Mouse (Mus musculus) ovary, adult 18-20 months (tissue): ENCODE data around the gene Psmd12.

ENCODE experiments used
- DNase-seq: peaks from one replicate; pipeline ENCODE4 v3.0.0; 2022; ENCODE audit warnings: low spot score, mixed read lengths

Psmd12 gene

DNA sequence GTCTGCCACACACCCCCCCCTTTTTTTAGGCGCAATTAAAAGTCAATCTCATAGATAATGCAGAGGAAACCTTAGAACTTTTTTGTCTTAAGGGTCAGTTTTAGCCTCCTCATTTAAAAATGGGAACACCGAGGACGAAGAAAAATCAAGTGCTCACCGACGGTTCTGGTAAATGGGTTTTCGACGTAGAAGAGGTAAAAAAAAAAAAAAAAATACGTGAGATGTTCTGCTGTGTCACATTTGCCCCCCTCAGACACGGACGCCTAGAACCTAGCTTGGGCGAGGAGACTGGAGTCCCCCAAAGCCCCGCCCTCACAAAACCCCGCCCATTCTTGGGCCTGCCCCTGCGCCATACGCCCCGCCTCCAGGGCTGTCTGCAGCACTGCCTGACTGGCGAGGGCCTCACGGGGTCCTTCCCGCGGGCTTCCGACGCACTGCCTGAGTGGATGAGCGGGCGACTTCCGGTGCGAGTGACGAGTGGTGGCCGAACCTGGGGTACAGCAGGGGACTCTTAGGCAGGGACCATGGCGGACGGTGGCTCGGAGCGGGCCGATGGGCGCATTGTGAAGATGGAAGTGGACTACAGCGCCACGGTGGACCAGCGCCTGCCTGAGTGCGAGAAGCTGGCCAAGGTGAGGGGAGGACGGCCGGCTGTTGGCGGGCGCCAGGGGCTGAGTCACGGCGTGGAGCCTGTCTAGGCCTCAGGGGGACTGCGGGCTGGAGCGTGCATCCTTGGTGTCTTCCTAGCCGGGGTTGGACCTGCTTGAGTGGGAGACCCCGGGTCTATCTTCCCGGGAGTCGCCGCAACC lies at the start of gene Psmd12:
Psmd12 (plus strand) TSS at position 432 of the 809 bp plus-strand sequence.
- peak; percentile 94 for DNase-seq

DNA sequence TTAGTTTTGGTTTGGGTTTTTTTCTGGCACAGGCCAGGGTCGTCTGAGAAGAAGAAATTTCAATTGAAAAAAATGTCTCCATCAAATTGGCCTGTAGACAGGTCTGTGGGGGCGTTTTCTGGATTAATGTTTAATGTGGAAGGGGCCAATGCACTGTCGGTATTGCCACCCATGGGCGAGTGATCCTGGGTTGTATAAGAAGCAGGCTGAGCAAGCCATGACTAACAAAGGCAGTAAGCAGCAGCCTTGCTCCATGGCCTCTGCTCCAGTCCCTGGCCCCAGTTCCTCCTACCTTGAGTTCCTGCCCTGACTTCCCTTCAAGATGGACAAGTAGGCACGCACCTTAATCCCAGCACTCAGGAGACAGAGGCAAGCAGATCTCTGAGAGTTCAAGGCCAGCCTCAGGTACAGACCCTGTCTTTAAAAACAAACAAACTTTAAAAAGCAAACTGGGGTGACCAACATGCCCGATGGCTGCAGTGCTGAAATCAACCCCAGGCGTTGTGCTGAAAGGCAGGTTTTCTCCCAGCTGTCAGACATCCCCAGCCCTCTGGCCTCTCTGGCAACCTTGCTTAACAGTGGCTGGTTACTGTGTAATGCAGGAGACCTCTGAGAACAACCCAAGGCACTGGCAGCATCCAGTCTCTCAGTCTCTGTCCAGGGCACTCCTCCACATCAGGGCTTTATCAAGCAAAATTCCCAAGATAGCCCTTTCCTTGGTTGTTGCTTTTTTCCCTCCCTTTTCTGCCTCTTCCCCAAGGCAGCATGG lies 47.9 kb upstream of the Psmd12 start:
- DNase-seq, result no peak

DNA sequence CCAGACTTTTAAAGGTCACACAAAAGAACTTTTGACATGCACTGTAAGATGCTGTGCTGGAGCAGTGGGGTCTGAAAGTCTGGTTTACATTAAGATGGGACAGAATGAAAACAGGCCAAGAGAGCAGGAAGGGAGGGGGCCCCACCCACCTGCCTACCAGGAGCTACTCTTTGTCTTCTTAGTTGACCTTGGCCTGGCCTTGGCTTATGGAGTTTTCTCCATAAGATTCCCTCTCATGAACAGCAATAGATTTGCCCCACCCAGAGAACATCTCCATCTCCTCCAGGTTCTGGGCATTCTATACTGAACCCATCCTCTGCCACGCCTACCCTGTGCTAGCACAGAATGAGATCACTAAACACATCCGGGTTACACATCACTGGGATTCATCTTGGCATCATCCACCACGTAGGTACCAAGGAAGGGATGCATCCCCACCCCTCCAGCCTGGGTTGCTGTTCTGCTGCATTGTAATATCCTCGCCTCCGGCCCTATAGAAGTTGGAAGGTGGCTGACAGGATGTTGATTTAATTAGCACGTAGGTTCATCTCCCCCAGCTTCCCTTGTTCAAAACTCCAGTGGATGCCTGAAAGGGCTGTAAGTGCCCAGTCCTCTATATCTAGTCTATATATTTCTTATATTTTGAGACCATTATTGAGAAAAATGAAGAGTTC lies 43.4 kb upstream of the Psmd12 start:
- DNase-seq, result no peak

DNA sequence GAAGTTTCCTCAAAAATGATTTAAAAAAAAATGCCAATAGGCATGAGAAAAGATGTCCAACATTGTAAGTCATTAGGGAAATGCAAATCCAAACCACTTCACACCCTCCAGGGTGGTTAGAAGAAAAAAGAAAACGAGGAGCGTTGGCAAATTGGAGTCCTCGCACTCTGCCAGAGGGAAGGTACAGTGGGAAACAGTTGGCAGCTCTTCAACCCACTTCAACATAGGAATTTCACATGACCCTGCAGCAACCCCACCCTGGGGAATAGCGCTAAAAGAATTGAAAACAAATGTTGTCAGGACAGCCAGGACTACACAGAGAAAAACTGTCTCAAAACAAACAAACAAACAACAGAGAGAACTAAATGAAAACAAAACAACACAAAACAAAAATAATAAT lies 41.6 kb upstream of the Psmd12 start:
- DNase-seq, result no peak

DNA sequence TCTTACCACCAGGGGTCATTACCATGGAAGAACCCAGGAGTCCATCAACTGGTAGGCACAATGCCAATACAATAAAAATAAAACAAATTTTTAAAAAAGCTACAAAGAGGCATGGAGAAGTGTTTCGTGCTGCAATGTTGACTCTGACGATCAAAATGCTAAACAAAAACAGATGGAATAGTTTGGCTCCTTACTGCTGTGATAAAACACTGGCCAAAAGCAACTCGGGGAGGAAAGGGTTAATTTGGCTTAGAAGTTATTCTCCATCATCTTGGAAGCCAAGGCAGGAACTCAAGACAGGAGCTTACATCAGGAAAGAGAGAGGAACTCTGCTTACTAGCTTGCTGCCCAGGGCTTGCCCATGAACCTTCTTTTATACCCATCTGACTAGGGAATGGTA lies 41.1 kb upstream of the Psmd12 start:
- DNase-seq, result no peak

DNA sequence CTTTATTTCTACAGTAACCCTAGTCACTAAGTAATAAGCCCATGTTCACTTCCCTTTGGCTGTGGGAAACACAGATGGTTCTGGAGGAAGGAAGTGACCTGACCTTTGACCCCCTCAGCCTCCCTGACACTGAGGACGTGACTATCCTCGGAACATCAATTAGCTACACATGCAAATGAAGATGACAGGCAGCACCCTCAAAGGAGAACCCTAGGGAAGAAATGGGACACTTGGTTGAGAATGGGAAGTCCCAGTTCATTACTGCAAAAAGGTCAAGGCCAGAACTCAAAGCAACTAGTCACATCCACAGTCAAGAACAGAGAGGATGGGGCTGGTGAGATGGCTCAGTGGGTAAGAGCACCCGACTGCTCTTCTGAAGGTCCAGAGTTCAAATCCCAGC lies 38.2 kb upstream of the Psmd12 start:
- DNase-seq, result no peak

DNA sequence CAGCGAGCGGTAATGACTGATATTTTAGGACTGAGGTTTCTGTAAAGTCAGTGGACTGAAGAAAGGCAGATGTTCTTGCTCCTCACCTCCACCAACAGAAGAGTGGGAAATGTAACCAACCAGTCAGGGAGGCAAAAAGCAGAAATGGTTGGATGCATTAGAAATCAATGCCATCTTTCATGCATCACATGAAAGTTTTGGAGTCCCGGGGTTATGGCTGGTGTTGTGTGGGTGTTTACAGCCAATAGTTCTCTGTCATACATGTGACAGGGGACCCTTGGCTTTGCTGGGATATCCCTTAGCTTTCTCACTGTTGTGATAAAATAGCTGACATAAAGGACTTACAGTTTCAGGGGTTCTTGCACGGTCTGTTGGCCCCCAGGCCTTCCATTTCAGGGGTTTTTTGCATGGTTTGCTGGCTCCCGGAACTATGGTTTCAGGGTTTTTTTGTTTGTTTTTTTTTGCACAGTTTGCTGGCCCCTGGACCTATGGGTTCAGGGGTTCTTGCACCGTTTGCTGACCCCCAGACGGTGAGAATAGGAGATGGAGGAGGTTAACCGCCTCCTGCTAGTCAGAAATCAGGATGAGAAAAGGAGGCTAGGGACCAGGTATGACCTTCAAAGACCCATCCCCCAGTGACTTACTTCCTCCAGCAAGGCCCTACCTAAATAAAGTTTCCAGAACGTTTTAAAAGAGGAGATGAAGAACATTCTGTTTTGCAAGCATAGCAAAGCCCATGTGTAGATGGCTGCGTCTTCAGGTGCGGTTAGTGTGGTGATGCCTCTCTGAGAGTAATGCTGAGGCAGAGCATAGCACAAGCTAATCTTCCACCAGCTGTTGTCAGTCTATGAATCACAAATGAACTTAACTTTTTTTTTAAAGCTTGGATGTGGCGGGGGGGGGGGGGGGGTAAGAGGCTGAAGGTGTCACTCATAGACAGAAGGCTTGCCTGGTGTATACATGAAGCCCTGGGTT lies 35.9 kb upstream of the Psmd12 start:
- DNase-seq, result no peak

DNA sequence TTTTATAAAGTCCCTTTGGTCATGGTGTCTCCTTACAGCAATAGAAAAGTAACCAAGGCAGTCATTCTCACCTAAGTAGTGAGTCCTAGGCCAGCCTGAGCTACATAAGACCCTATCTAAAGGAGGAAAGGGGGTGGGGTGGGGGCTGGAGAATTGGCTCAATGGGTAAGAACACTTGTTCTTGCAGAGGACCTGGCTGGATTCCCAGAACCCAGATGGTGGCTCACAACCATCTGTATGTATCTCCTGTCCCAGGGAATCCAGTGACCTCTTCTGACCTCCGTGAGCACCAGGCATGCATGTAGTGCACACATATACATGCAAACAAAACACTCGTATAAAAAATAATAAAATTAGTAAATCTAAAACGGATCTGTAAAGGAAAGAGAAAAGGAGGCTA lies 33.6 kb upstream of the Psmd12 start:
- DNase-seq, result no peak

DNA sequence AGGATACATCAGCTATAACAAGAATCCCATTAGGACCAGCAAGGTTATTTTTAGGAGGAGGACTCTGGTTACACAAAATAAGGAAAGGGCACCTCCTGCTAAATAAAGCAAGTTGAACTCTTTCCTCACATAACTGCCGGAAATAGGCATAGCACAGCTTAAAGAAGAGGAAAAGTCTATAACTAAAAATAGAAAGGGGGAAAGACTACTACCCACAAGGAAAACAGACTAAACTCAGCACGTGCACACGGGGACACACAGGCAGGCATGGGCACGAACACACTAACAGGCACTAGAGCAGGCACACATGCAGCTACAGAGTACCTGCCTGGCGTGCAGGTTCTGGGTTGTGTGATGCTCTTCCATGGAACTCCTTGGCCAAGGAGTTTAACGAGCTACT lies 32.6 kb upstream of the Psmd12 start:
- DNase-seq, result no peak

DNA sequence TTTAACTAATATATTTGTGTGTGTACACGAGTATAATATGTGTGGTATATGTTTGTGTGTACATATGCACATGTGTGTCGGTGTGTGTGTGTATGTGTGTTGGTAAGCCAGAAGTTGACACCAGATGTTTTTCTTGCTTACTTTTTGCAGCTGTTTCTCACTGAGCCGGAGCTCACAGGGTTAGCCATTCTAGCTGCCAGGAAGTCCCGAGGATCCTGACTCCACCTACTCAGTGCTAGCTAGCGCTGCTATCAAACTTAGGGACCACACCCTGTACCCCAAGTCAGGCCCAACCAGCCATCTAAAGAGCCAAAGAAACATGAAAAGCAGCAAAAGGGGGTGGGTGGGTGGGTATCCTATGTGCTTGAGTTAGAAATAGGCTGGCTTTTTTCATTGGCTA lies 31.9 kb upstream of the Psmd12 start:
- DNase-seq, result no peak

DNA sequence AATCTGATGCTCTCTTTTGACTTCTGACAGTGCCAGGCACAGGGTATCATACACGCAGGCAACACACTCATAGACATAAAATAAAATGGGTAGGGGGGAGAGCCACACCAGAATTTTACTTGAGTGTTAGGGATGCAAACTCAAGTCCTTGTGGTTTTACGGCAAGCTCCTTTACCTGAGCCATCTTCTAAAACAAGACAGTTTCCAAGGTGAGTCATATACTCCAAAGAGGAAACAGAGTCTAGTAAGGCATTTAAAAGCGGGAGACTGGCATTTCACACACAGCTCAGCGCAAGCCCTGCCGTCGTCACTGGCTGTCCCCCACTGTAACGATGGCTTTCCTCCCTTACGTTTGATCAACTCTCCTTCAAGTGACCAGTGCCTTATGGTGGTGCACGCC lies 31.4 kb upstream of the Psmd12 start:
- no peak for DNase-seq

DNA sequence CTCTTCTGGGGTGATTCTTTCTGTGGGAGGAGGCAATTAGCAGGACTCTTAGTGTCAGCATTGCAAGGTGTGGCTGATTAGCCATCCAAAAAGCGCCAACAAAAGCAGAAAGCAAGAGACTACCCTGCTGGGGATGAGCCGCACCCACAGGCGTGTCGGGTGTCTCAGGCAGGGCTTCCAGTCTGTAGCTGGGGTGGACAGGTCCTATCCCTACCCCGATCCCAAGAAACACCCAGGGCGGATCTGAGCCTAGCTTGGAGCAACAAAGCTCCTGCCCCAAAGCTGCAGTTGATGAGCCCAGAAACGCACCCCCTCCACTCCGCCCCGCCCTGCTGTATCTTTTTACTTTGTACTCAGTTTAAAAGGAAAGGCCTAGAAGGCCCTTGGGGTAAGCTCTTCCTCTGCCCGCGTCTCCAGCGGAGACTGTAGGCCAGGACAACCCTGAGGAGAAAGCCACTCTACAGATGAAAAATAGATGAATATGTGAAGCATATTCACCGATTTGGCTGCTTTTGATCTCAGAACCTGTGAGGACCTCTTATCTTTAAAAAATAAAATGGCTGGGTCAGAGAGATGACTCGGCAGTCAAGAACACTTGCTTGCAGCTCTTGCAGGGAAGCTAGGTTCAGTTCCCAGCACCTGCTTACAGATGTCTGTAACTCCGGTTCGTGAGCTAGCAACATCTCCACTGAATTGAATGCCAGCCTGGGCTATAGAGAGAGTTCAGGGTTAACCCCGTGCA lies 29.9 kb upstream of the Psmd12 start:
- DNase-seq, result no peak

DNA sequence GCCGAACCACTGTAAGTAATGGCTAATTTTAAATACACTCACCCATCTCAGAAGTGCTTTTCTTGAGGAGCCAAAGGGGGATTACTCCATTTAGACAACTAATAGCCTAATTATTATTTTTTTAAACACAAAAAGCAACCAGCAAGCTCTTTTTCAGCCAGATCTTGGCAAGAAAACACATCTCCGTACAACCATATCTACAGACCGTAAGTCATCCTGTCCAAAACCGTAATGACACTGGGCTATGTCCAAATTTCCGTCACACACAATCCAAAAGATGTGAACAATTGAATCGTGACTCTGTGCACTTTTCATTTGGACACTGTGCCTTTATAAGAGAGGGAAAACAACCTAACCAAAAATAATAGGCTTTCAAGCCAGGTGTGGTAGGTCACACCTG lies 29.2 kb upstream of the Psmd12 start:
- DNase-seq, result no peak

DNA sequence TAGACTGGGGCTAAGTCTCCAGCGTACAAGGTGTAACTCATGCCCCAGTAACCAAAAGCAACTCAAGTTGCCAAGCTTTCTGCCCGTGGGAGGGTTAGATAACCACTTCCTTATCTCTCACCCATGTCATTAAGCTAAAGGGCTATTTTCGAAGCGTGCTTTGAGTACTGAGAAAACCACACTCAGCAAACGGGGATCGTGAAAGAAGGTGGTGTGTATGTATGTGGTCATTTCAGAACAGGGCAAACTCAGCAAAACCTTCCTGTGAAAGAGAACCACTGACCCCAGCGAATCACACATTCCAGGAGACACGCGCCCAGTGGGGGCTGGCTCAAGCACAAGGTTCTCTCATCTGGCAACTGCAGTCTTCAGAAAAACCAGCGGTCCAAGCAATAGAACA lies 28.2 kb upstream of the Psmd12 start:
- no peak for DNase-seq

DNA sequence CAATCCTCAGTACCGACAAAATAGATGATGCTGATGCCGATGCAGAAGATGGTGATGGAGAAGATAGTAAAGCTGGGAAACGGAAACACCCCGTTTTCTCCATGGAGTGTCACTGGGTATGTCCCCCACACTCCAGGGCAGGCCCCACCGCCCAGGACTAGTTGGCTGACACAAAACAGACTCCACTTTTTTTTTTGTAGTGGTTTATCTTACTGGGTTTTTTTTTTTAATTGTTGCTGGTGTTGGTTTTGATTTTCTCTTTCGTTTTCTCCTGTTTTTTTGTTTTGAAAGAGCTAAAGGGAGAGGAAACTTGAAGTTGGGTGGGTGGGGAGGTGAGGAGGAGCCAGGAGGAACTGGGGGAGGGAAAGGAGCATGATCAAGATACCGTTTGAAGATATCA lies 27.2 kb upstream of the Psmd12 start:
- DNase-seq, result no peak

DNA sequence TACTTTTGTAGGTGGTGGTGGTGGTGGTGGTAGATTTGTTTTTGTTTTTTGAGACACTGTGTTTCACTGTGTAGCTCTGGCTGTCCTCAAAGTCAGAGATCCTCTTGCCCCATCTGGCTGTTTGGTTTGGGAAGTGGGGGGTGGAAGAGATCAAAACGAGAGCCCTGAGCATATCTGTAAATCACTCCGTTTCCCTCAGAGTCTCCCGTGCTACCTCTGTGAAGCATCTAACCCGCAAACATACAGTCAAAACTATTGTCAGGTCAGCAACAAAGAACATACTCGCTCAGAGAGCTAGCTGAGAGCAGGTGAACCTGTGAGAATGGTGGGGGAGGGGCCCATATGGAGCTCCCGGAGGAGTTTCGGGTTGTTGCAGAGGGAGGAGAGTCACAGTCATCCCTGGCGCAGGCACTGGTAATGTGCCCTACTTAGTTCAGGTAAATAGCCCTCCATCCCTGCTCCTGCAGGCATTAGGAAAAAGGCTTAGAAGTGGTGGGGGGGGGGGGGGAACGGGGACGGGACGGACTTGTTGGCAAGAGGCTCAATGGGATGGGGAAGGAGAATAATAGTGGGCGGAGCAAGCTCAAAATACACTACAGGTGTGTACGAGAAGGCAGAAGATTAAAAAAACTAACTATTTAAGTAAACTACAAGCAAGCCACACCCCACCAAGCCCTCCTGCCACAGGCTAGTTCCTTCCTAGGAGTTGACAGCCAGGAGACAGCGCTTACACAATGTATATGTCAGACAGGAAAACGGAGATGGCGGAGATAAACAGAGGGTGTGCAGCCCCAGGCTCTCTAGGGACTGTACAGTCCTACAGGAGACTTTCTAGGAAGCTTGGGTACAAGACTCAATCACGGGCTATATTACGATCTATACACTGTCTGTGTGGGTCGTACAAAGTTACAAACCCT lies 24.5 kb upstream of the Psmd12 start:
- DNase-seq, result no peak

DNA sequence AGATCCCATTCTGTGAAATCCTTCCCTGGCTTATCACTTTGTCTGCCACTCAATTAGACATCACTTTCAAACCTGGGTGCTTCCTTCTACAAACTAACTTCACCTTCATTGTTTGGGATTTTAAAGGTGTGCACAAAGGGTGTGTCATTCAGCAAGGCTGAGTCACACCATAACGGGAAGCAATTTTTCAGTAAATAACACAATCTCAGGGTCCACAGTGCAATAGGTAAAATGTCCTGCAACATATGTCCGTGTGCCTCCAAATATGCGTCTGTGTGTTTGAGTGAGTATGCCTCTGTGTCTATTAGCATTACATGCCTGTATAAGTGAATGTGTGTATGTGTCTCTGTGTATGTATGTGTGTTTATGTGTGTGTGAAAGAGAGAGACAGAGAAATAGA lies 22.0 kb upstream of the Psmd12 start:
- no peak for DNase-seq

DNA sequence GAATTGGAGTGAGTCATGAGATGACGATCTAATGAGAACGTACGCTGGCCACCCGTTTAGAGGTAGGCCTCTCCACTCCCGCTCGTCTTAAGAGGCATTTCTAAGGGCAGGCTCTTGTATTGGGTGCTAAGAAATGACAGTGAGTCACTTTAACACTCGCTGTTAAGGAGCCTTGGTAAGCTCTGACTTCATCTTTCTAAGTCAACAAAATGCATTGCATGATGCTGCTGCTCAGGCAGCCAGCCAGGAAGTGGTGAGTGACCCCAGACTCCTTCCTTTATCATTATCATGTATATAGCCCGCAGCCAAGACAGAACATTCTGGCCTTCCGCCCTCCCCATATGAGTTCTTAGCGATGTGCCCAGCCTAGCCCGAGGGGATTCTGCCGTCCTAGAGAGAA lies 21.0 kb upstream of the Psmd12 start:
- DNase-seq, result no peak

DNA sequence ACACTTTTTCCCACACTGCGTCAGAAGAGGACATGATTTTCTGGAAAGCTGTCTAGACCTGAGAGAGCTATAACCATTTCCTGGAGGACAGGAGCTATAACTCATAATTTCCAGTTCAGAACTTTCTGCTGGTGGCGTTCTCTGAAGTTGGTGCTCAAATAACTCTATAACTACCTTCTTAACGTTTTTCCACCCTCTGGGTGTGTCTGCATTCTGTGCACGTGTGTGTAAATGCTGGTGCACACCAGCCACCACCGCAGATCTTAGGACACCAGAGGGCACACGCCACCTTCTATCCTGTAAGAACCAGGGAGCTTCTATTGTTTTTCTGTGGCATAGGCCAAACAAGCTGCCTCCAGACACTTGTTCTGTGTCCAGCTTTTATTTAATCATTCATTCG lies 20.3 kb upstream of the Psmd12 start:
- DNase-seq, result no peak

DNA sequence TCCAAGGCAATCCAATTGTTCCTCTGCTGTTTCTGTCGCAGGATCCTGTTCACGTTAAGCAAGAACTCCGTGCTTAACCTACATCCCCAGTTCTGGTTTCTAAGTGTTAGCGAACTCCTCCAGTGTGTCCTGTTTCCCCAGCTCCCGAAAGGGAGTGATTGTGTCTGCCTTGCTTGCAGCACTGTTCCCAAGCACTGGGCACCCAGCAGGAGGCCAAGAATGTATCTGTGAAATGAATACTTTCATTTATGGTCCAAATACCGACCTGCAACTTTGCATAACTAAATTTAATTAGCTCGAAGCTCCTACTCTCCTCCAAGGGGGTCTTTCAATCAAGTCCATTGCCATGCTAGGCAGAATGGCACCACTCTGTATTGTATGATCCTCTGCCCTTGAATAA lies 19.5 kb upstream of the Psmd12 start:
- no peak for DNase-seq
